Mouse (Mus musculus) thymus, adult 2 months (tissue): ENCODE measurements around the gene Gm13694.

Source experiments
- CTCF ChIP-seq: fragments of 200-500 bp; IDR thresholded peaks from 2 replicates; pipeline ENCODE4 v1.5.1; 2012; ENCODE audit warnings: mild to moderate bottlenecking, control low read depth, low read length, moderate library complexity, borderline replicate concordance; ENCODE audit not compliant: control insufficient read depth, poor library complexity, insufficient read depth; ENCODE audit errors: extremely low read depth
- POLR2A ChIP-seq: fragments of 200-500 bp; IDR thresholded peaks from 2 replicates; pipeline ENCODE4 v1.6.1; 2012; ENCODE audit warnings: mild to moderate bottlenecking, low read length, control low read depth, moderate library complexity; ENCODE audit not compliant: control insufficient read depth, poor library complexity, insufficient read depth; ENCODE audit errors: extremely low read depth

GRCm38 (mm10) chr2:84023319-84023718, 44.6 kb downstream of the Gm13694 start:
- no peak for TF ChIP-seq CTCF
- no peak for TF ChIP-seq POLR2A
